Mouse (Mus musculus) heart, embryonic 13.5 days (tissue): Measurements from ENCODE around the gene Wbp2nl. TPM values are rescaled to one million over a fixed set of nuclear protein-coding genes. Genes with fewer than 3 reads are reported as not detected.

Source experiments
- ATAC-seq: fragments of 200-750 bp; cut with Nextera tagmentation; 2 replicates; pipeline ENCODE4 v1.8.0; 2017; ENCODE audit warnings: moderate TSS enrichment; ENCODE audit not compliant: insufficient number of reproducible peaks, low FRiP score, low TSS enrichment; ENCODE audit errors: extremely low read depth
- H3K27ac ChIP-seq: fragments of 300-500 bp; sonication (generic); replicated peaks from 2 replicates; pipeline ENCODE4 v1.5.1; 2015; ENCODE audit warnings: moderate library complexity, mild to moderate bottlenecking, inconsistent platforms
- H3K27me3 ChIP-seq: fragments of 300-500 bp; sonication (generic); replicated peaks from 2 replicates; pipeline ENCODE4 v1.6.1; 2015; ENCODE audit warnings: mild to moderate bottlenecking, inconsistent platforms
- H3K36me3 ChIP-seq: fragments of 300-500 bp; sonication (generic); 2 replicates; pipeline ENCODE4 v1.6.1; 2015; ENCODE audit warnings: mild to moderate bottlenecking, inconsistent platforms
- H3K4me1 ChIP-seq: fragments of 300-500 bp; sonication (generic); 2 replicates; pipeline ENCODE4 v1.6.1; 2015; ENCODE audit warnings: inconsistent platforms
- H3K4me2 ChIP-seq: fragments of 300-500 bp; sonication (generic); 2 replicates; pipeline ENCODE4 v1.6.1; 2015; ENCODE audit warnings: inconsistent platforms, mild to moderate bottlenecking, moderate library complexity
- H3K4me3 ChIP-seq: fragments of 300-500 bp; sonication (generic); 2 replicates; pipeline ENCODE4 v1.5.1; 2015; ENCODE audit warnings: moderate library complexity, mild to moderate bottlenecking, inconsistent platforms
- H3K9ac ChIP-seq: fragments of 300-500 bp; sonication (generic); 2 replicates; pipeline ENCODE4 v1.6.1; 2015; ENCODE audit warnings: inconsistent platforms, mild to moderate bottlenecking, moderate library complexity
- H3K9me3 ChIP-seq: fragments of 300-500 bp; sonication (generic); 2 replicates; pipeline ENCODE4 v1.6.1; 2016; ENCODE audit warnings: inconsistent platforms
- WGBS: fragments of 180-500 bp; shearing (Covaris S2); methylation state at CpG from one replicate; pipeline ENCODE4 v1.1.7; 2015; ENCODE audit warnings: mixed read lengths; 5-methylcytosine and 5-hydroxymethylcytosine counted together
- polyA plus RNA-seq: library from polyadenylated mRNA; unstranded; fragments of >200 nt; fragmentation: Nextera tagmentation; extraction: Ambion mirVana; gene quantifications from 2 replicates; pipeline ENCODE4 v1.2.1, GENCODE M21; 2015

Gene Wbp2nl
- polyA plus RNA-seq, 1 experiment from 2014 or later, result 0.49 TPM

DNA sequence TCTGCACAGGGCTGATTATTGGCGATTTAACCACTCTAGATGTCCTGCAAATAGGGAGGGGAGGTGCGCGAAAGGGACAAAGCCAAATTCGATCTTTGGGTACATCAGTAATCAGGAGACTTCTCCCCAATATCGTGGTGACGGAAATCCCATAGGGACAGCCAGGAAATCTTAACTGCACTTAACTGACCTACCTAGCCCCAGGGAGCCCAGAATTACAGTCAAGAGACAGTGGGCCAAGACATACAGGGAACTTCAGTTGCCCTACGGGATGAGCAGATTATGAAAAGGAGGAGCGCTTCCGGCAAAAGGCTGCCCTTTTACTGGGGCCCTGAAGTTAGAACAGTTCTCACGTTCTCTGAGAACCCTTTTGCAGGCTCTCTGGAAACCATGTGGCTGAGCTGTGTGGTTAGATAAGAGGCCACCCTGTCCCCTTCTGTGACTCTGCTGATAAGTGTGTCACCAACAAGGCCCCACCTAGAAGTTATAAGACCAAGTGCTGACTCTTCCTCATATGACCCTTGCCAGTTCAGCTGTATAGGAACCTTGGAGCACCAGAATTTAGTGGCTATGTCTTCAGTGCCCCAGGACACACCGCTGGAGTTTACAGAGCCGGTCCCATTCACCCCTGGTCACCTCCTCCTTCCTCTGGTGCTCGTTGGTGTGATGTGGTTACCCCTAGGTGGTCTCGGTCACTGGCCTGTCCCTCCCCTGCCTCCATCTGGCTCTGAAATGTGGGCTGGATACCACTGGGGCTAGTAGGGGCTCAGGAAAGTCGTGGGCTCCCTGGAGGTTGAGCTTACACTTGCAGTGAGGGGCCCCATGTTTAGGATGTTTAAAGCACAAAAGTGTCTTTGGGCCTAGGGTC is 43.2 kb downstream of the Wbp2nl start:
- H3K27ac ChIP-seq, result peak overlapping the region; percentile 89
- peak overlapping the region; percentile 93 for H3K4me2 ChIP-seq
- peaks cover 56% of the 10 kb centered on the region for H3K4me1 ChIP-seq
- H3K9ac ChIP-seq, result peak overlapping the region; percentile 87
- H3K36me3 ChIP-seq, result peaks cover 5% of the 10 kb centered on the region; the same call in 1 of the 2 replicates
- ATAC-seq, result peak; percentile 7; the same call in 1 of the 2 replicates
- H3K9me3 ChIP-seq, result no peaks in the 10 kb centered on the region
- no peaks in the 10 kb centered on the region for H3K27me3 ChIP-seq
- H3K4me3 ChIP-seq, result peak overlapping the region; percentile 53
- WGBS, result 29% methylated on average over 15 of the region's 15 CpGs

DNA sequence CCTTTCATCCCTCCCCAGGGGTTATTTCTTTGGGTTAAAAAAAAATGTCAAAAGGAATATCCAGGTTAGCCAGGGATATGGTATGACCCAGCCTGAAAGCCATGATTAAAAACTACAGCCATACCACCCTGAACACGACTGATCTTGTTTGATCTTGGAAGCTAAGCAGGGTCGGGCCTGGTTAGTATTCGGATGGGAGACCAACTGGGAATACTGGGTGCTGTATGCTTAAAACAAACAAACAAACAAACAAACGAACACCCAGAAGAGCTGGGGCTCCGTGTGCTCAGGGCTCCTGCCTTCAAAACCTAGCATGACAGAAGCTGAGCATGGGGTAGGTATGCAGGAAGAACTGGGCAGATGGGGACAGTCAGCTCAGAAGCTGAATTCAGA is 43.8 kb downstream of the Wbp2nl start:
- H3K9ac ChIP-seq, result peak overlapping the region; percentile 87

DNA sequence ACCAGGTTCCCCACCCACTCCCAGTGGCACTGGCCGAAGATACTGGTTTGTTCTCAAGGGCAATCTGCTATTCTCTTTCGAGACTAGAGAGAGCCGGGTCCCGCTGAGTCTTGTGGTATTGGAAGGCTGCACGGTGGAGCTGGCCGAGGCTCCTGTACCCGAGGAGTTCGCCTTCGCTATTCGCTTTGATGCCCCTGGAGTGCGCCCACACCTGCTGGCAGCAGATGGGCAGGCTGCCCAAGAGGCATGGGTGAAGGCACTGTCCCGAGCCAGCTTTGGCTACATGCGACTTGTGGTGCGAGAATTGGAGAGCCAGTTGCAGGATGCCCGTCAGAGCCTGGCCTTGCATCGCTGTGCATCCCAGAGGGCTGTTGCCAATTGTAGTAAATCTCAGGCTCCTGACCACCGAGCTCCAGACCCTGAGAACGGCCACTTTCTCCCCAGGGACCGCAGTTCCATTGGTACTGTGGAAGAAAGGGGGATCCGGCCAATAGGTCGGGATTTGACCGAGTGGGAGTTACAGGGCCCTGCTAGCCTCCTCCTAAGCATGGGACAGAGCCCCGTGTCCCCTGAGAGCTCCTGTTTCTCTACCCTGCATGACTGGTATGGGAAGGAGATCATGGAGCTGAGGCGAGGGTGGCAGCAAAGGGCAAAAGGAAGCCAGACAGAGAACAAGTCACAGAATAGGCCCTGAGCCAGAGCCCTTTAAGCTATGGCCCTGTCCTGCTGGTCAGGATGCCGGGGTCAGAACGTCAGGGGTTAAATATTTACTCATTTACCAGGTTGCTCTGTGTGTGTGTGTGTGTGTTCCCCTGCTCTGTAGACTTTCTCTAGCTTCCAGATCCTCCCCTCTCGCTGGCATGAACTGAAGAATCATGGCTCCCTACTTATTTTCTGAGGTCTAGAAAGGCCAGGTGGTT is 44.9 kb downstream of the Wbp2nl start:
- H3K4me1 ChIP-seq, result peaks cover 59% of the 10 kb centered on the region
- no peaks in the 10 kb centered on the region for H3K9me3 ChIP-seq
- H3K27ac ChIP-seq, result peak overlapping the region; percentile 89
- peaks cover 18% of the 10 kb centered on the region for H3K36me3 ChIP-seq
- peak overlapping the region; percentile 93 for H3K4me2 ChIP-seq
- no peak for ATAC-seq
- peak overlapping the region; percentile 42; the same call in 1 of the 2 replicates for H3K9ac ChIP-seq
- H3K27me3 ChIP-seq, result no peaks in the 10 kb centered on the region
- peak overlapping the region; percentile 8; the same call in 1 of the 2 replicates for H3K4me3 ChIP-seq
- WGBS, result 87% methylated on average over 27 of the region's 27 CpGs

More for the DNA sequence above, 43.8 kb downstream of the Wbp2nl start:
- no peak for ATAC-seq
- Histone ChIP-seq H3K9me3 (no peaks in the 10 kb centered on the region), H3K27ac (peak overlapping the region; percentile 89), H3K4me3 (peak overlapping the region; percentile 53), H3K27me3 (no peaks in the 10 kb centered on the region), H3K4me2 (peak overlapping the region; percentile 93), H3K4me1 (peaks cover 56% of the 10 kb centered on the region), H3K36me3 (peaks cover 8% of the 10 kb centered on the region; the same call in 1 of the 2 replicates)
- 70% methylated on average over 5 of the region's 5 CpGs for WGBS

DNA sequence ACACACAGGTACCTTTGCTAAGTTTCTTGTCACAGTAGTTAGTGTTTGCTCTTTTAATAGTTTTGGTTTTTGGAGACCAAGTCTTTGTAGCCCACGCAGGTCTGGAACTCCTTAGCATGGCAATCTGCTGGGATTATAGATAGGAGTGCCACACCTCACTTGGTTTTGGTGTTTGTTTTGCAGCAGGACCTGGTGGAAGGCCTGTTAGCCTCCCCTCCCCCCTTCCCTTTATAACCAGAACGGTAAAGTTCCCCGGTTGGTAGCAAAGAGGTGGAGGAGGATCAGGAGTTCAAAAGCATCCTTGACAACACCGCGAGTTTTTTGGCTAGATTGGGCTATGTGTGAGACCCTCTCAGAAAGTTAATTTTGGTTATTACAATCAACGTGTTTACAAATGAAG is 46.2 kb downstream of the Wbp2nl start:
- H3K9me3 ChIP-seq, result no peaks in the 10 kb centered on the region
- H3K4me1 ChIP-seq, result peaks cover 52% of the 10 kb centered on the region
- peak overlapping the region; percentile 74; the same call in 1 of the 2 replicates for H3K4me3 ChIP-seq
- H3K27me3 ChIP-seq, result no peaks in the 10 kb centered on the region
- H3K4me2 ChIP-seq, result peak overlapping the region; percentile 93
- H3K27ac ChIP-seq, result peak overlapping the region; percentile 61
- 80% methylated on average over 6 of the region's 6 CpGs for WGBS
- peaks cover 32% of the 10 kb centered on the region for H3K36me3 ChIP-seq
- no peak for ATAC-seq
- peak overlapping the region; percentile 34; the same call in 1 of the 2 replicates for H3K9ac ChIP-seq

DNA sequence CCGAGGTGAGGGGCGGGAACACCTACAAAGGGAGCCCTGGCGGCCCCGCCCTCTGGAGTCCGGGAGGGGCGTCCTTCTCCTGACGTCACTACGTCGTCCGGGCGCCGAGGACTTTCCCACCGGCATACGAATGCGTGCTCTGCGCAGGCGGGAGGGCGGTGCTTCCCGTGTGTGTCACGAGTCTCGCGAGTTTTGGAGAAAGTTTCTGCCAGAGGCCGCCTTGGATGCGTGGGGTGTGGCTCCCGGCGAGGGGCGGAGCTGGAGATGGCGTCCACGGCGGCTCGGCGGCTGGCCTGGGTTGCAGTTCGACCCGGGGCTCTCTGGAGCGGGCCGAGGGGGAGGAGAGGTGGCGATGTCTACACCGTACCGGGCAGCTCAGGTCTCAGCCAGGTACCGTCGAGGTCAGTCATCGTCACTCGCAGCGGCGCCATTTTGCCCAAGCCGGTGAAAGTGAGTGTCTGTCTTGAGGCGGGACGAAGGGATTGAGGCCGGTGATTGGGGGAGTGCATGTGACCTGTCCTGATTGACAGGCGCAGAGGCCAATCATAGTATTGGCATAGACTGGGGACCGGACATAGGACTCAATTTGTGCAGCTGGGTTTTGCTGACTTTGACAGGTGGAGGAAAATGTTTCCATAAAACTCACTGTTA is 47.2 kb downstream of the Wbp2nl start:
- Histone ChIP-seq H3K9ac (peak overlapping the region; percentile 87), H3K4me1 (peaks cover 47% of the 10 kb centered on the region), H3K27me3 (no peaks in the 10 kb centered on the region), H3K9me3 (no peaks in the 10 kb centered on the region), H3K4me2 (peak overlapping the region; percentile 93), H3K36me3 (peaks cover 42% of the 10 kb centered on the region), H3K4me3 (peak overlapping the region; percentile 74), H3K27ac (peak overlapping the region; percentile 90)
- peak; percentile 89 for ATAC-seq
- under 1% methylated on average over 51 of the region's 51 CpGs for WGBS

DNA sequence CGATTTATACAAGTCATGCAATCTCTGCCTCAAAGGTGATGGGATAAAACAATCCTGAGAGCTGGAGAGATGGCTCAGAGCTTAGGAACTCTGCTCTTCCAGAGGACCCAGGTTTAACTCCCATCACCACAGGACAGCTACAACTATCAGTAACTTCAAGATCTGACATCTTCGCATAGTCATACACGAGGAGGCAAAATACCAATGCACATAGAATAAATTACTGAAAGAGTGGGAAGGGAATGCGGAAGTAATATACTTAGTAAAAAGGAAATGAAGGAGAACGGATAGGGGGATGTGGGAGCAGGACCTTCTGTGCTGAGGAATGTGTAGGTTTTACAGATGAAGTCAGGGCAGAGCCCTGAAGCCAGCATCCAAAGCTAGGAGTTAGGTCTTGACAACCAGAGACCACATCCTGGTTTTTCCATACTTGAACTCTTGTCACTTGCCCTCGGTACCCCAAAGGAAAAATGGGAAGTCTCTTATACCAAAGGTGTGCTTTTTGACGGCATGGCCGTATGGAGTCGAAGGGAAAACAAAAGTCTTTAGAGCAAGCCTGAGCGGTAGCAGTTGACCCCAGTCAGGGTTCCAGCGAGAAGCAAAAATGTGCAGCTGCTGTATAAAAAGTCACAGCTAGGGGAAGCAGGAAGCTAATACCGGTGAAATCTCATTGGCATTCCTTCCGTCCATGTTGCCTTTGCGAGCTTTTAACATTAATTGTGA is 48.0 kb downstream of the Wbp2nl start:
- 46% methylated on average over 14 of the region's 14 CpGs for WGBS

DNA sequence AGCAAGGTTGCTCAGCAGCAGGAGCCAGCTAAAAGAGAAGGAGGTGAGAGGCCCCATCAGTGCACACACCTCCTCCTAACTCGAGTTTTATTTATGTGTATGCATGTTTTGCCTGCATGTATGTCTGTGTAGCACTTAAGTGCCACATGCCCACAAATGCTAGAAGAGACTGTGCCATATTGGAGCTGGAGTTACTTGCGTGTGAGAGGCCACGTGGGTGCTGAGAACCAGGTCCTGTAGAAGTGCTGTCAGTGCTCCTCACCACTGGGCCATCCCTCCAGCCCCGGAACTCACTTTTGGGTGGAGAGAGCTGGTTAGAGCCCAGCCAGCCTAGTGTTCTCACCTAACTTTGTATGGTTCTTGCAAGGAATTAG is 48.5 kb downstream of the Wbp2nl start:
- ATAC-seq, result no peak
- Histone ChIP-seq H3K4me3 (peak overlapping the region; percentile 74), H3K27me3 (no peaks in the 10 kb centered on the region), H3K4me1 (peaks cover 47% of the 10 kb centered on the region), H3K4me2 (peak overlapping the region; percentile 93), H3K27ac (peak overlapping the region; percentile 90), H3K9ac (peak overlapping the region; percentile 87), H3K36me3 (peaks cover 46% of the 10 kb centered on the region), H3K9me3 (no peaks in the 10 kb centered on the region)
- 80% methylated on average over 4 of the region's 4 CpGs for WGBS

More for the DNA sequence above, 48.0 kb downstream of the Wbp2nl start:
- H3K9me3 ChIP-seq, result no peaks in the 10 kb centered on the region
- no peak for ATAC-seq
- peak overlapping the region; percentile 74 for H3K4me3 ChIP-seq
- H3K4me2 ChIP-seq, result peak overlapping the region; percentile 93
- peak overlapping the region; percentile 90 for H3K27ac ChIP-seq
- H3K27me3 ChIP-seq, result no peaks in the 10 kb centered on the region
- H3K4me1 ChIP-seq, result peaks cover 47% of the 10 kb centered on the region
- H3K9ac ChIP-seq, result peak overlapping the region; percentile 87
- H3K36me3 ChIP-seq, result peaks cover 46% of the 10 kb centered on the region

DNA sequence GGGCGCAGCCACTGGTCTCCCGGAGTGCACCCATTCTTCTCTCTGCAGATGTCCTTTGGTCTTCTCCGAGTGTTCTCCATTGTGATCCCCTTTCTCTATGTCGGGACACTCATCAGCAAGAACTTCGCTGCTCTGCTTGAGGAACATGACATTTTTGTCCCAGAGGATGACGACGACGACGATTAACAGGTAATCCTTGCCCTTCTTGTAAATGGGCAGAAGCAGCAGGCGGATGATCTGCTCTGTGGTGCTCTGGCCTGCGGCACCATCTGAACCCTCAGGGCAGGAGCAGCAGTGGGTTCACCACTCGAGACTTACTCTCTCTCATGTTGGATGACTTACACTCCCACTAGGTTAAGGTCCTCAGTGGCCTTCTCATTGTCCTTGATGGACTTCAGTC is 49.1 kb downstream of the Wbp2nl start:
- Histone ChIP-seq H3K4me3 (peak overlapping the region; percentile 74), H3K27ac (no peak overlapping the region), H3K27me3 (no peaks in the 10 kb centered on the region), H3K4me2 (peak overlapping the region; percentile 93), H3K4me1 (peaks cover 48% of the 10 kb centered on the region), H3K9ac (peak overlapping the region; percentile 87; the same call in 1 of the 2 replicates), H3K36me3 (peaks cover 46% of the 10 kb centered on the region), H3K9me3 (no peaks in the 10 kb centered on the region)
- no peak for ATAC-seq
- 91% methylated on average over 12 of the region's 12 CpGs for WGBS

DNA sequence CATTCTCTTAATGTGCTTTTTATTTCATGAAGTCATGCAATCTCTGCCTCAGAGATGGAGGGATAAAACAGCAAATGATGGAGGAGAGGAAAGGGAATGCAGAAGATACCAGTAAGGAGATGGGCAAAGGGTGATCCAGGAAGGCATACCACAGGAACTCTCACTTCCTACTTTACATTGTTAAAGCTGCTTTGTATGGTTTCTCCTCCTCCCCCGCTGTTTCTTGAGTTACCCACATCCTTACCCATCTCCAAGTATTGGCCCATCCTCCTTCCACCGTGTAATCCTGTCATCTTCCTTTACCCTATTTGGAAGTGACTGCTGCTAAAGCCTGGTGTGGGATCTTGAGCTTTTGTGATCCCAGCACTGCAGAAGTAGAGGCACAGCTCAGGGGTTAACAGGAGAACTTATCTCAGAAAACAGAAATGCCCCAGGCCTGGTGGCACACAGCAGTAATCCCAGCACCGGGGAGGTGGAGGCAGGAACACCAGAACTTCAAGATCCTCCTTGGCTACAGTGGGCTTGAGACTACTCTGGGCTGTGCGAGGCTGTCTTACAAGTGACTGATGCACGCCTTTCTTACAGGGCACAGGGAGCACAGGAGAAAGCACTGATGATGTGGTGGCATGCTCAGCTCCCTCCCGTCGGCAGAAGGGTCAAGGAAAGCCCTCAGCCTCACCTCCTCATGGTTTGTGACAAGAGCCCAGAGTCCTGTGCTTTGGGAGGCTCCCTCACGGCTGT is 49.7 kb downstream of the Wbp2nl start:
- WGBS, result 82% methylated on average over 8 of the region's 8 CpGs
- H3K9ac ChIP-seq, result peak overlapping the region; percentile 87; the same call in 1 of the 2 replicates
- H3K27ac ChIP-seq, result no peak overlapping the region

DNA sequence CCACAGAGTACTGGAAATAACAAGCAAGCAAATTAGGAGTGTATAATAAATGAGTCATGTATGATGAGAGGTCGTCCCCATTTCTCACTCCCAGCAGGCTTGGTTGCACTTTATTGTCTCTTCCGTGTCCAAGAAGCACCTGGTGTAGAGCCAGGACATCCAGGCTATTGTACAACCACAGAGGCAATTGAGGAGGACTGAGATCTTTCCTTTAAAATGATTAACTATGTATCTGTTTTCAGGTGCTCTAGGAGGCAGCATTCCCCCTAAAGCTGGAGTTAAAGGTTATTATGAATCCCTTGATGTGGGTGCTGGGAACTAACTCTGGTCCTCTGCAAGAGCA is 50.2 kb downstream of the Wbp2nl start:
- H3K36me3 ChIP-seq, result peaks cover 44% of the 10 kb centered on the region
- no peaks in the 10 kb centered on the region for H3K27me3 ChIP-seq
- no peak overlapping the region for H3K27ac ChIP-seq
- 84% methylated on average over 2 of the region's 2 CpGs for WGBS
- no peaks in the 10 kb centered on the region for H3K9me3 ChIP-seq
- H3K4me3 ChIP-seq, result no peak overlapping the region
- no peak overlapping the region for H3K9ac ChIP-seq
- peaks cover 55% of the 10 kb centered on the region for H3K4me1 ChIP-seq
- H3K4me2 ChIP-seq, result peak overlapping the region; percentile 93; the same call in 1 of the 2 replicates
- no peak for ATAC-seq

More for the DNA sequence above, 49.7 kb downstream of the Wbp2nl start:
- peak overlapping the region; percentile 93 for H3K4me2 ChIP-seq
- H3K4me3 ChIP-seq, result peak overlapping the region; percentile 74; the same call in 1 of the 2 replicates
- no peaks in the 10 kb centered on the region for H3K9me3 ChIP-seq
- no peaks in the 10 kb centered on the region for H3K27me3 ChIP-seq
- H3K4me1 ChIP-seq, result peaks cover 54% of the 10 kb centered on the region
- H3K36me3 ChIP-seq, result peaks cover 46% of the 10 kb centered on the region
- ATAC-seq, result no peak
